Mouse (Mus musculus) CH12.LX (cell line): ENCODE measurements around the gene Galnt18. TPM values are rescaled to one million over a fixed set of nuclear protein-coding genes. Genes with fewer than 3 reads are reported as not detected.

Experiments used
- DNase-seq: peaks from one replicate; pipeline ENCODE4 v3.0.0-alpha.2; 2013; ENCODE audit errors: extremely low read depth
- H3K27ac ChIP-seq: 2 replicates; pipeline ENCODE4 v1.5.1; 2012; ENCODE audit warnings: low read depth, mild to moderate bottlenecking, control low read depth, moderate library complexity; ENCODE audit not compliant: insufficient read depth
- H3K27me3 ChIP-seq: replicated peaks from 2 replicates; pipeline ENCODE3; 2012; ENCODE audit warnings: inconsistent platforms
- H3K36me3 ChIP-seq, 2 experiments: replicated peaks in 1 of 2; 2 replicates each; pipeline versions ENCODE3 to v1.6.1; 2012; ENCODE audit warnings: inconsistent platforms in 1 of 2, low read length in 1 of 2, mild to moderate bottlenecking in 1 of 2, mixed read lengths in 1 of 2, moderate library complexity in 1 of 2; ENCODE audit not compliant: control insufficient read depth in 1 of 2, insufficient read depth in 1 of 2
- H3K4me1 ChIP-seq, 2 experiments: 2 replicates each; pipeline ENCODE4 v1.6.1; 2012; ENCODE audit warnings: inconsistent platforms in 1 of 2, moderate library complexity in 1 of 2; ENCODE audit not compliant: insufficient read depth in 2 of 2, control insufficient read depth in 1 of 2
- H3K4me2 ChIP-seq: 2 replicates; pipeline ENCODE4 v1.6.1; 2012; ENCODE audit warnings: low read depth, mild to moderate bottlenecking, control low read depth; ENCODE audit not compliant: poor library complexity, insufficient read depth, severe bottlenecking
- H3K4me3 ChIP-seq, 3 experiments: fragments of 150-350 bp in 1 of 3; sonication (generic) in 1 of 3; replicated peaks in 1 of 3; 2 replicates each; pipeline versions ENCODE3 to v1.5.1; 2011 to 2012; ENCODE audit warnings: low read depth in 2 of 3, low read length in 2 of 3, mild to moderate bottlenecking in 2 of 3, moderate library complexity in 2 of 3, control low read depth in 1 of 3, improper control_type of control experiment in 1 of 3, inconsistent platforms in 1 of 3, mixed read lengths in 1 of 3; ENCODE audit not compliant: poor library complexity in 1 of 3
- H3K79me2 ChIP-seq: replicated peaks from 2 replicates; pipeline ENCODE4 v1.6.1; 2012; ENCODE audit warnings: mild to moderate bottlenecking, moderate library complexity; ENCODE audit not compliant: control insufficient read depth, poor library complexity, insufficient read depth, severe bottlenecking; ENCODE audit errors: extremely low read depth
- H3K9ac ChIP-seq: 2 replicates; pipeline ENCODE4 v1.6.1; 2012; ENCODE audit warnings: low read depth, mild to moderate bottlenecking, control low read depth, moderate library complexity; ENCODE audit not compliant: insufficient read depth
- H3K9me3 ChIP-seq: replicated peaks from 2 replicates; pipeline ENCODE3; 2012; ENCODE audit warnings: low read length, inconsistent platforms, mixed read lengths
- CHD1 ChIP-seq: IDR thresholded peaks from 2 replicates; pipeline ENCODE4 v1.6.1; 2012; ENCODE audit warnings: low read depth, low read length, improper control_type of control experiment, inconsistent platforms
- CHD2 ChIP-seq: IDR thresholded peaks from 2 replicates; pipeline ENCODE4 v1.6.1; 2011; ENCODE audit warnings: low read length, improper control_type of control experiment
- ELF1 ChIP-seq: IDR thresholded peaks from 2 replicates; pipeline ENCODE4 v1.6.1; 2014; ENCODE audit warnings: low read depth, mild to moderate bottlenecking, inconsistent platforms, low read length, improper control_type of control experiment
- GABPA ChIP-seq: IDR thresholded peaks from 2 replicates; pipeline ENCODE4 v1.6.1; 2012; ENCODE audit warnings: low read depth, low read length, improper control_type of control experiment, inconsistent platforms; ENCODE audit not compliant: insufficient replicate concordance
- HCFC1 ChIP-seq: IDR thresholded peaks from 2 replicates; pipeline ENCODE4 v1.6.1; 2012; ENCODE audit warnings: low read depth, mild to moderate bottlenecking, inconsistent platforms, low read length, improper control_type of control experiment
- IRF4 ChIP-seq: IDR thresholded peaks from 2 replicates; pipeline ENCODE4 v1.6.1; 2014; ENCODE audit warnings: low read depth, mild to moderate bottlenecking, inconsistent platforms, low read length, improper control_type of control experiment
- JUN ChIP-seq: IDR thresholded peaks from 2 replicates; pipeline ENCODE4 v1.6.1; 2011; ENCODE audit warnings: low read depth, mild to moderate bottlenecking, low read length, improper control_type of control experiment, moderate library complexity; ENCODE audit not compliant: insufficient read depth
- KAT2A ChIP-seq: IDR thresholded peaks from 2 replicates; pipeline ENCODE4 v1.6.1; 2012; ENCODE audit warnings: low read length, improper control_type of control experiment, inconsistent platforms; ENCODE audit not compliant: insufficient replicate concordance
- MAFK ChIP-seq: IDR thresholded peaks from 2 replicates; pipeline ENCODE4 v1.6.1; 2011; ENCODE audit warnings: low read length, improper control_type of control experiment; ENCODE audit not compliant: insufficient replicate concordance
- MAX ChIP-seq: IDR thresholded peaks from 2 replicates; pipeline ENCODE4 v1.6.1; 2011; ENCODE audit warnings: low read length, improper control_type of control experiment
- MXI1 ChIP-seq: IDR thresholded peaks from 2 replicates; pipeline ENCODE4 v1.6.1; 2011; ENCODE audit warnings: mild to moderate bottlenecking, low read depth, low read length, improper control_type of control experiment
- MYC ChIP-seq: IDR thresholded peaks from 2 replicates; pipeline ENCODE4 v1.6.1; 2011; ENCODE audit warnings: low read depth, mild to moderate bottlenecking, improper control_type of control experiment, low read length
- POLR2A ChIP-seq: IDR thresholded peaks from 2 replicates; pipeline ENCODE4 v1.6.1; 2011; ENCODE audit warnings: low read depth, mild to moderate bottlenecking, improper control_type of control experiment, low read length
- POLR2AphosphoS2 ChIP-seq: IDR thresholded peaks from 2 replicates; pipeline ENCODE4 v1.6.1; 2011; ENCODE audit warnings: low read depth, low read length, improper control_type of control experiment
- RAD21 ChIP-seq: IDR thresholded peaks from 2 replicates; pipeline ENCODE4 v1.6.1; 2011; ENCODE audit warnings: low read depth, mild to moderate bottlenecking, low read length, improper control_type of control experiment, moderate library complexity
- SMC3 ChIP-seq: IDR thresholded peaks from 2 replicates; pipeline ENCODE4 v1.6.1; 2011; ENCODE audit warnings: low read depth, low read length, improper control_type of control experiment
- TBP ChIP-seq: conservative IDR thresholded peaks from 2 replicates; pipeline ENCODE4 v1.6.1; 2011; ENCODE audit warnings: low read depth, low read length, improper control_type of control experiment
- ZKSCAN1 ChIP-seq: IDR thresholded peaks from 2 replicates; pipeline ENCODE4 v1.6.1; 2012; ENCODE audit warnings: low read depth, inconsistent platforms, low read length, improper control_type of control experiment, borderline replicate concordance
- ZNF384 ChIP-seq: IDR thresholded peaks from 2 replicates; pipeline ENCODE4 v1.6.1; 2012; ENCODE audit warnings: low read depth, low read length, improper control_type of control experiment, inconsistent platforms
- dilution Hi-C: fragments of 300-500 bp; cut with MboI; formaldehyde crosslinking; loops from 2 replicates; pipeline ENCODE4 v1.14.3; 2020; ENCODE audit warnings: low sequenced_read_pairs; ENCODE audit not compliant: extremely low pct_unique_long_range_greater_than_20kb, extremely low pct_ligation_motif_present
- in situ Hi-C: fragments of 300-500 bp; cut with MboI; formaldehyde crosslinking; loops from 3 replicates; pipeline ENCODE4 v1.14.3; 2019; ENCODE audit warnings: low sequenced_read_pairs, low pct_ligation_motif_present, low pct_unique_long_range_greater_than_20kb, mixed read lengths
- polyA plus RNA-seq: library from polyadenylated mRNA; unstranded; fragments of >175 nt; gene quantifications from 2 replicates; pipeline ENCODE4 v1.2.1, GENCODE M21; 2012; ENCODE audit warnings: low read depth; ENCODE audit not compliant: insufficient read length
- total RNA-seq, 2 experiments: library from RNA; depleted of rRNA; stranded (reverse); fragments of 300-350 nt in 1 of 2; fragments of >200 nt in 1 of 2; gene quantifications; 2 replicates each; pipeline ENCODE4 v1.2.3; 2012 to 2014

Gene Galnt18
- total and polyA plus RNA-seq, 3 experiments = 0.04 TPM; not detected in 2

DNA sequence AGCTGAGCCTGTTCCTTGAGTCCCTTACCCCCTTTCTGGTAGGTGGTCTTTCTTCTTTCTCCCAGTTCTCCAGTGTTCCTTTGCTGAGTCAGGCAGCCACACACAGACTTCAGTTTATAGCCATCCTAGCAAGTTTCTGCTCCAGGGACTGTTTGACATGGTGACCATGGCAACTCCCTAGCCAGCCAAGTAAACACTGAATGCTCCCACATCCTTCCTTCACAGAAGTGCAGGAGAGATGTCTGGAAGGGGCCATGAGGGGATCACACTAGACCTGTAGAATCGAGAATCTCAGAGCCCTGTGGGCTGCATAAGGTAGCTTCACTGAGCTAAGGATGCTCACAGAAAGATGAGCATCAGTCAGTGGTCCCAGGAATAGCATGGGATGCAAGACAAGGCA is 33.3 kb upstream of the Galnt18 start:
- dilution Hi-C loops = no loop called here
- no peak for DNase-seq
- H3K4me1 ChIP-seq = no peaks in the 10 kb centered on the region
- no peak overlapping the region for H3K27ac ChIP-seq
- no peaks in the 10 kb centered on the region for H3K79me2 ChIP-seq
- no peaks in the 10 kb centered on the region for H3K36me3 ChIP-seq
- H3K9ac ChIP-seq = no peak overlapping the region
- in situ Hi-C loops = no loop called here
- H3K9me3 ChIP-seq = no peaks in the 10 kb centered on the region
- no peak overlapping the region for H3K4me2 ChIP-seq
- H3K4me3 ChIP-seq = no peak overlapping the region
- peaks cover 48% of the 10 kb centered on the region for H3K27me3 ChIP-seq
- TF ChIP-seq ZNF384 = no peak
- TF ChIP-seq ZKSCAN1 = no peak
- no peak for TF ChIP-seq RAD21
- TF ChIP-seq MXI1 = no peak
- TF ChIP-seq MAX = no peak
- no peak for TF ChIP-seq POLR2AphosphoS2
- no peak for TF ChIP-seq KAT2A
- TF ChIP-seq IRF4 = no peak
- no peak for TF ChIP-seq MAFK
- TF ChIP-seq CHD1 = no peak
- TF ChIP-seq SMC3 = no peak
- no peak for TF ChIP-seq GABPA

DNA sequence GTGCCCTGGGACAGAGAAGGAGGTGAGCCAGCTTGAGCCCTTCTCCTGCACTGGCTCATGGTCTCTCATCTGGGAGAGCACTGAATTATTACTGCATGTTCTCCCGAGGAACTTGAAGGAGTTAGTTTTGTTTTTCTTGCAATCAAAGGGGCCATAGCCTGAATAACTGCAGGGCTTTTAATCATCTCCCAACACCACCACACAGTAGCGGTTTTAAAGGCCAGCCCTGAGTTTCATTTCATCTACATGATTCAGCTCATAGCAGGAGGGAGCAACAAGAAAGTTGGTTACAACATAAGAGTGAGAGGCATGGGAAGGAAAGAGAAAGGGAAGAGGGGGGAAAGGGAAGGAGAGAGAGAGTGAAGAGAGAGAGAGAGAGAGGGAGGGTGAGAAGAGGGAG is 31.3 kb upstream of the Galnt18 start:
- in situ Hi-C loops (no loop called here), dilution Hi-C loops (no loop called here)
- no peaks in the 10 kb centered on the region for H3K4me1 ChIP-seq
- H3K9me3 ChIP-seq = no peaks in the 10 kb centered on the region
- no peak overlapping the region for H3K9ac ChIP-seq
- no peak overlapping the region; the same call in 1 of the 2 replicates for H3K4me2 ChIP-seq
- no peak for TF ChIP-seq POLR2A
- no peak for TF ChIP-seq HCFC1
- no peak for TF ChIP-seq TBP
- no peak for TF ChIP-seq RAD21
- TF ChIP-seq MYC = no peak
- TF ChIP-seq JUN = no peak
- TF ChIP-seq MAX = no peak
- TF ChIP-seq SMC3 = no peak
- TF ChIP-seq ELF1 = no peak
- no peak for TF ChIP-seq CHD1
- no peak for TF ChIP-seq ZKSCAN1
- no peak for TF ChIP-seq CHD2
- H3K36me3 ChIP-seq = no peaks in the 10 kb centered on the region
- no peak for DNase-seq
- no peaks in the 10 kb centered on the region for H3K79me2 ChIP-seq
- no peak overlapping the region for H3K27ac ChIP-seq
- H3K4me3 ChIP-seq = no peak overlapping the region
- H3K27me3 ChIP-seq = peaks cover 51% of the 10 kb centered on the region
